Mouse (Mus musculus) small intestine, adult 2 months (tissue): Measurements from ENCODE around the gene Insrr. TPM values are rescaled to one million over a fixed set of nuclear protein-coding genes. Genes with fewer than 3 reads are reported as not detected.
"Not testable (repeated sequence)": the region's sequence is repeated elsewhere in the genome, so short reads cannot be mapped to it uniquely, and the experiment has no call there.

Experiments
- H3K27ac ChIP-seq: fragments of 200-500 bp; 2 replicates; pipeline ENCODE4 v1.5.1; 2012; ENCODE audit warnings: low read depth, low read length, control low read depth, inconsistent platforms; ENCODE audit not compliant: insufficient read depth
- H3K27me3 ChIP-seq: fragments of 200-500 bp; 2 replicates; pipeline ENCODE4 v1.6.1; 2012; ENCODE audit warnings: mild to moderate bottlenecking, moderate library complexity, low read length, inconsistent platforms; ENCODE audit not compliant: control insufficient read depth, insufficient read depth
- H3K36me3 ChIP-seq: fragments of 200-500 bp; 2 replicates; pipeline ENCODE4 v1.6.1; 2012; ENCODE audit warnings: mild to moderate bottlenecking, low read length, control low read depth, inconsistent platforms; ENCODE audit not compliant: control insufficient read depth, insufficient read depth
- H3K4me1 ChIP-seq: fragments of 200-500 bp; 2 replicates; pipeline ENCODE4 v1.6.1; 2012; ENCODE audit warnings: low read length, inconsistent platforms, mixed read lengths; ENCODE audit not compliant: control insufficient read depth, insufficient read depth, insufficient read length
- H3K4me3 ChIP-seq: fragments of 200-500 bp; 2 replicates; pipeline ENCODE4 v1.5.1; 2012; ENCODE audit warnings: low read depth, mild to moderate bottlenecking, control low read depth, inconsistent platforms, low read length, moderate library complexity
- CTCF ChIP-seq: fragments of 200-500 bp; IDR thresholded peaks from 2 replicates; pipeline ENCODE4 v1.5.1; 2012; ENCODE audit warnings: low read depth, mild to moderate bottlenecking, control low read depth, inconsistent platforms, low read length, moderate library complexity, mixed read lengths; ENCODE audit not compliant: insufficient replicate concordance, insufficient read length; ENCODE audit errors: extremely low read depth
- POLR2A ChIP-seq: fragments of 200-500 bp; IDR thresholded peaks from 2 replicates; pipeline ENCODE4 v1.6.1; 2012; ENCODE audit warnings: low read depth, mild to moderate bottlenecking, control low read depth, inconsistent platforms, low read length, moderate library complexity
- WGBS: fragments of 180-500 bp; shearing (Covaris S2); methylation state at CpG from one replicate; pipeline ENCODE4 v1.1.7; 2018; 5-methylcytosine and 5-hydroxymethylcytosine counted together
- polyA plus RNA-seq: library from polyadenylated mRNA; depleted of rRNA; stranded (reverse); fragments of >200 nt; gene quantifications from 2 replicates; pipeline ENCODE4 v1.2.3, GENCODE M21; 2012; rRNA removed

The Insrr gene
- polyA plus RNA-seq, 1 experiment, result 2.6 TPM

GRCm38 (mm10) chr3:87859813-87860212, 63.1 kb downstream of the Insrr start:
- Histone ChIP-seq H3K27me3 (no peaks in the 10 kb centered on the region), H3K4me3 (no peak overlapping the region), H3K36me3 (peaks cover 53% of the 10 kb centered on the region), H3K27ac (no peak overlapping the region), H3K4me1 (no peaks in the 10 kb centered on the region)
- WGBS, result 31% methylated on average over 3 of the region's 3 CpGs
- TF ChIP-seq CTCF (peak; percentile 68; the same call in 1 of the 2 replicates), POLR2A (no peak)

GRCm38 (mm10) chr3:87864111-87864510, 67.4 kb downstream of the Insrr start:
- peaks cover 67% of the 10 kb centered on the region for H3K36me3 ChIP-seq
- H3K27me3 ChIP-seq, H3K27ac ChIP-seq, H3K4me3 ChIP-seq, H3K4me1 ChIP-seq: not testable (repeated sequence)
- 86% methylated on average over 4 of the region's 4 CpGs for WGBS

Other genes starting within 250 kb of the Insrr start
- 12.7 and 32.4 TPM in 2 replicates for gene Arhgef11, start 179.4 kb upstream of the Insrr start, polyA plus RNA-seq
- 0.03 TPM in 2 replicates for gene Lrrc71, start 48.3 kb upstream of the Insrr start, polyA plus RNA-seq
- gene Ntrk1, start 1.8 kb upstream of the Insrr start, polyA plus RNA-seq, result 0.08 and 0.18 TPM in 2 replicates
- gene Pear1, start 27.4 kb downstream of the Insrr start, polyA plus RNA-seq, result 13.0 and 20.1 TPM in 2 replicates
- gene Sh2d2a, start 49.8 kb downstream of the Insrr start, polyA plus RNA-seq, result 3.0 and 5.9 TPM in 2 replicates
- 13.4 and 27.1 TPM in 2 replicates for gene Prcc, start 88.7 kb downstream of the Insrr start, polyA plus RNA-seq
- gene Hdgf, start 109.4 kb downstream of the Insrr start, polyA plus RNA-seq, result 20.0 and 44.5 TPM in 2 replicates
- 12.5 and 25.5 TPM in 2 replicates for gene Mrpl24, start 122.6 kb downstream of the Insrr start, polyA plus RNA-seq
- gene Isg20l2, start 133.4 kb downstream of the Insrr start, polyA plus RNA-seq, result 3.9 and 7.0 TPM in 2 replicates
- gene Rrnad1, start 133.8 kb downstream of the Insrr start, polyA plus RNA-seq, result 12.5 and 17.3 TPM in 2 replicates
- gene Crabp2, start 151.7 kb downstream of the Insrr start, polyA plus RNA-seq, result 0.10 TPM in 1 of 2 replicates, not detected in the other
- gene Nes, start 174.1 kb downstream of the Insrr start, polyA plus RNA-seq, result 2.6 and 5.0 TPM in 2 replicates
- 0.04 and 0.24 TPM in 2 replicates for gene Bcan, start 203.3 kb downstream of the Insrr start, polyA plus RNA-seq
- not detected in 2 replicates for gene Hapln2, start 230.6 kb downstream of the Insrr start, polyA plus RNA-seq
- gene Gpatch4, start 246.2 kb downstream of the Insrr start, polyA plus RNA-seq, result 3.7 and 4.4 TPM in 2 replicates